Mouse (Mus musculus) myocyte (in vitro differentiated cells): Measurements from ENCODE around the gene Tesk2.

Experiments used
- E2F4 ChIP-seq: IDR thresholded peaks from one replicate; pipeline ENCODE4 v1.6.1; 2011; ENCODE audit warnings: mild to moderate bottlenecking, control low read depth, moderate library complexity; ENCODE audit not compliant: insufficient read depth
- MYOG ChIP-seq, 3 experiments: IDR thresholded peaks; one replicate each; pipeline ENCODE4 v1.6.1; 2011; ENCODE audit warnings: control low read depth in 2 of 3, low read depth in 2 of 3, mild to moderate bottlenecking in 2 of 3; ENCODE audit not compliant: insufficient read length in 2 of 3, control insufficient read depth in 1 of 3, insufficient read depth in 1 of 3
- POLR2A ChIP-seq: IDR thresholded peaks from one replicate; pipeline ENCODE4 v1.6.1; 2011; ENCODE audit warnings: low read depth, mild to moderate bottlenecking, control low read depth, moderate library complexity; ENCODE audit not compliant: insufficient read length
- REST ChIP-seq: IDR thresholded peaks from one replicate; pipeline ENCODE4 v1.6.1; 2011; ENCODE audit warnings: mild to moderate bottlenecking, control low read depth, moderate library complexity; ENCODE audit not compliant: insufficient read depth, insufficient read length

DNA sequence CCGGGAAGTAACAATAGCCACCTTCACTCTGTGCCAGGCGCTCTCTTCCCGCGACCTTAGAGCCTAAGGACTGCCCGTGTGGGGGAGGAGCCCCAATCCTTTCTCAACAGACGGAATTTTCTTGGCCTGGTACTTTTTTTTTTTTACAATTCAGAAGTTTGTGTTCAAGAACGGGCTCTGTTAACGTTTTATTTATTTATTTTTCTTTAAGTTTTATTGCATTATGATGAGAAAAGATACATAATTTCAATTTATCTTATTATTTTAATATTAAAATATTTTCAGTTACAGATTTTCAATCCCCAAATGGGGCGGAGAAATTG, 100.9 kb downstream of the Tesk2 start, which contains the start of gene Hpdl:
- no peak for TF ChIP-seq E2F4
- TF ChIP-seq REST, result no peak
- TF ChIP-seq POLR2A, result no peak
- no peak for TF ChIP-seq MYOG (IDR thresholded peaks at IDR 0.05; ENCODE audit: control insufficient read depth in 1 of 3, insufficient read depth in 1 of 3, insufficient read length in 2 of 3, low read depth in 2 of 3)
